Mouse (Mus musculus) heart, postnatal 0 days (tissue): ENCODE data around the gene Tmem59.

ENCODE experiments used
- CTCF ChIP-seq: IDR thresholded peaks from 2 replicates; pipeline ENCODE4 v1.5.1; 2016; ENCODE audit warnings: antibody characterized with exemption, control low read depth, low read depth
- EP300 ChIP-seq: IDR thresholded peaks from 2 replicates; pipeline ENCODE4 v1.6.1; 2016; ENCODE audit warnings: antibody characterized with exemption, low read depth

- TF ChIP-seq CTCF (no peak), EP300 (no peak)
These were observed 3.7 kb downstream of the Tmem59 start for GRCm38 (mm10) chr4:107181866-107182265.
